Mouse (Mus musculus): ENCODE data around the gene Nfia. TPM values are rescaled to one million over a fixed set of nuclear protein-coding genes. Genes with fewer than 3 reads are reported as not detected.

Gene Nfia
- polyA plus RNA-seq, 1 experiment, result 8.1 TPM

GRCm38 (mm10) chr4:97880120-97881055, 107.9 kb downstream of the Nfia start:
- TF ChIP-seq CTCF (IDR thresholded peaks at IDR 0.05; ENCODE audit: control insufficient read depth, insufficient read depth, insufficient replicate concordance, low read depth, low read length), result no peak
- no peak for TF ChIP-seq POLR2A (IDR thresholded peaks at IDR 0.05; ENCODE audit: control insufficient read depth, low read depth, low read length)

GRCm38 (mm10) chr4:97885574-97885973, 113.0 kb downstream of the Nfia start:
- no peaks in the 10 kb centered on the region for H3K27me3 ChIP-seq (ENCODE audit: control insufficient read depth, insufficient read depth, low read length)
- H3K4me1 ChIP-seq (ENCODE audit: control insufficient read depth, insufficient read depth, low read length), result no peaks in the 10 kb centered on the region
- no peak overlapping the region for H3K4me3 ChIP-seq (ENCODE audit: control insufficient read depth, low read depth, low read length)
- H3K27ac ChIP-seq (ENCODE audit: control insufficient read depth, insufficient read depth, low read depth, low read length), result no peak overlapping the region
- H3K36me3 ChIP-seq (ENCODE audit: control insufficient read depth, insufficient read depth, low read length), result no peaks in the 10 kb centered on the region
- no peak for TF ChIP-seq POLR2A (IDR thresholded peaks at IDR 0.05; ENCODE audit: control insufficient read depth, low read depth, low read length)
- no peak for TF ChIP-seq CTCF (IDR thresholded peaks at IDR 0.05; ENCODE audit: control insufficient read depth, insufficient read depth, insufficient replicate concordance, low read depth, low read length)

More at GRCm38 (mm10) chr4:97880120-97881055, 107.9 kb downstream of the Nfia start:
- Histone ChIP-seq H3K4me1 (ENCODE audit: control insufficient read depth, insufficient read depth, low read length) (no peaks in the 10 kb centered on the region), H3K4me3 (ENCODE audit: control insufficient read depth, low read depth, low read length) (no peak overlapping the region), H3K27me3 (ENCODE audit: control insufficient read depth, insufficient read depth, low read length) (no peaks in the 10 kb centered on the region), H3K36me3 (ENCODE audit: control insufficient read depth, insufficient read depth, low read length) (no peaks in the 10 kb centered on the region), H3K27ac (ENCODE audit: control insufficient read depth, insufficient read depth, low read depth, low read length) (no peak overlapping the region)

- Histone ChIP-seq H3K4me1 (ENCODE audit: control insufficient read depth, insufficient read depth, low read length) (no peaks in the 10 kb centered on the region), H3K4me3 (ENCODE audit: control insufficient read depth, low read depth, low read length) (no peak overlapping the region), H3K27ac (ENCODE audit: control insufficient read depth, insufficient read depth, low read depth, low read length) (no peak overlapping the region), H3K36me3 (ENCODE audit: control insufficient read depth, insufficient read depth, low read length) (no peaks in the 10 kb centered on the region), H3K27me3 (ENCODE audit: control insufficient read depth, insufficient read depth, low read length) (no peaks in the 10 kb centered on the region)
- TF ChIP-seq POLR2A (IDR thresholded peaks at IDR 0.05; ENCODE audit: control insufficient read depth, low read depth, low read length) (no peak), CTCF (IDR thresholded peaks at IDR 0.05; ENCODE audit: control insufficient read depth, insufficient read depth, insufficient replicate concordance, low read depth, low read length) (no peak)
These were observed 113.7 kb downstream of the Nfia start for GRCm38 (mm10) chr4:97886220-97886619.

GRCm38 (mm10) chr4:97887228-97887627, 114.7 kb downstream of the Nfia start:
- Histone ChIP-seq H3K36me3 (ENCODE audit: control insufficient read depth, insufficient read depth, low read length) (no peaks in the 10 kb centered on the region), H3K27ac (ENCODE audit: control insufficient read depth, insufficient read depth, low read depth, low read length) (no peak overlapping the region), H3K4me3 (ENCODE audit: control insufficient read depth, low read depth, low read length) (no peak overlapping the region), H3K4me1 (ENCODE audit: control insufficient read depth, insufficient read depth, low read length) (no peaks in the 10 kb centered on the region), H3K27me3 (ENCODE audit: control insufficient read depth, insufficient read depth, low read length) (no peaks in the 10 kb centered on the region)
- no peak for TF ChIP-seq POLR2A (IDR thresholded peaks at IDR 0.05; ENCODE audit: control insufficient read depth, low read depth, low read length)
- no peak for TF ChIP-seq CTCF (IDR thresholded peaks at IDR 0.05; ENCODE audit: control insufficient read depth, insufficient read depth, insufficient replicate concordance, low read depth, low read length)

GRCm38 (mm10) chr4:97891063-97891462, 118.5 kb downstream of the Nfia start:
- TF ChIP-seq CTCF (IDR thresholded peaks at IDR 0.05; ENCODE audit: control insufficient read depth, insufficient read depth, insufficient replicate concordance, low read depth, low read length), result no peak
- Histone ChIP-seq H3K36me3 (ENCODE audit: control insufficient read depth, insufficient read depth, low read length) (no peaks in the 10 kb centered on the region), H3K27ac (ENCODE audit: control insufficient read depth, insufficient read depth, low read depth, low read length) (no peak overlapping the region), H3K4me1 (ENCODE audit: control insufficient read depth, insufficient read depth, low read length) (no peaks in the 10 kb centered on the region; the same call in 1 of the 2 replicates), H3K4me3 (ENCODE audit: control insufficient read depth, low read depth, low read length) (no peak overlapping the region), H3K27me3 (ENCODE audit: control insufficient read depth, insufficient read depth, low read length) (no peaks in the 10 kb centered on the region)

GRCm38 (mm10) chr4:97891611-97892010, 119.1 kb downstream of the Nfia start:
- Histone ChIP-seq H3K27me3 (ENCODE audit: control insufficient read depth, insufficient read depth, low read length) (no peaks in the 10 kb centered on the region), H3K27ac (ENCODE audit: control insufficient read depth, insufficient read depth, low read depth, low read length) (no peak overlapping the region), H3K36me3 (ENCODE audit: control insufficient read depth, insufficient read depth, low read length) (no peaks in the 10 kb centered on the region), H3K4me1 (ENCODE audit: control insufficient read depth, insufficient read depth, low read length) (no peaks in the 10 kb centered on the region; the same call in 1 of the 2 replicates), H3K4me3 (ENCODE audit: control insufficient read depth, low read depth, low read length) (no peak overlapping the region)
- TF ChIP-seq CTCF (IDR thresholded peaks at IDR 0.05; ENCODE audit: control insufficient read depth, insufficient read depth, insufficient replicate concordance, low read depth, low read length) (no peak), POLR2A (IDR thresholded peaks at IDR 0.05; ENCODE audit: control insufficient read depth, low read depth, low read length) (no peak)

GRCm38 (mm10) chr4:97893915-97894884, 121.7 kb downstream of the Nfia start:
- Histone ChIP-seq H3K36me3 (ENCODE audit: control insufficient read depth, insufficient read depth, low read length) (no peaks in the 10 kb centered on the region), H3K27me3 (ENCODE audit: control insufficient read depth, insufficient read depth, low read length) (no peaks in the 10 kb centered on the region), H3K4me1 (ENCODE audit: control insufficient read depth, insufficient read depth, low read length) (no peaks in the 10 kb centered on the region; the same call in 1 of the 2 replicates), H3K4me3 (ENCODE audit: control insufficient read depth, low read depth, low read length) (no peak overlapping the region), H3K27ac (ENCODE audit: control insufficient read depth, insufficient read depth, low read depth, low read length) (no peak overlapping the region)
- no peak for TF ChIP-seq CTCF (IDR thresholded peaks at IDR 0.05; ENCODE audit: control insufficient read depth, insufficient read depth, insufficient replicate concordance, low read depth, low read length)
- no peak for TF ChIP-seq POLR2A (IDR thresholded peaks at IDR 0.05; ENCODE audit: control insufficient read depth, low read depth, low read length)
